Mouse (Mus musculus) kidney, postnatal 4 days (tissue): ENCODE data around the gene Mgat4e.
A peak's percentile ranks its signal among the peaks of the same experiment; 100 is the strongest.

Source experiments
- DNase-seq, 2 experiments: peaks; one replicate each; pipeline ENCODE4 v3.0.0; 2021; ENCODE audit warnings: mixed read lengths in 2 of 2

The Mgat4e gene

GRCm38 (mm10) chr1:134513312-134513860 is 36.1 kb downstream of the Mgat4e start:
- DNase-seq: peak; percentile 56 to 67

GRCm38 (mm10) chr1:134512584-134512983 is 36.9 kb downstream of the Mgat4e start:
- DNase-seq: no peak

DNA sequence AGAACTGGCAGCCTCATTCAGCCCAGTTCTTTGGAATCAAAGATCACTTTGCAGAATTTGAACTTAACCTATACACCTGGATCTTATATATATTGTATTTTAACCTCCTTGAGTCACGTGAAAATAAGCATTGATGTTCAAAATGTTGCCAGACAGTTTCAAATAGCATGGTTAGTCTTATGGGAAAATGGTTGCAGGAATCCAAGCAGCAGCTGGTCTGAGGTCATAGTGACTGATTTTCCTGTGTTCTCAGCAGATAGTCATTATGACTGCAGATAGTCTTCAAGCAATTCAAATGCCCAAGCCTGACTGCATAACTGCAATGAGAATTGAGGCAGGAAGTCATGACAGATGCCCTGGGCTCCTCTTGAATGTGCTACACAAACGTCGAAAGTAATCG is 37.3 kb downstream of the Mgat4e start:
- no peak for DNase-seq

GRCm38 (mm10) chr1:134510018-134510417 is 39.5 kb downstream of the Mgat4e start:
- no peak for DNase-seq

- DNase-seq: no peak
Observed at GRCm38 (mm10) chr1:134506201-134506600, 43.3 kb downstream of the Mgat4e start.

DNA sequence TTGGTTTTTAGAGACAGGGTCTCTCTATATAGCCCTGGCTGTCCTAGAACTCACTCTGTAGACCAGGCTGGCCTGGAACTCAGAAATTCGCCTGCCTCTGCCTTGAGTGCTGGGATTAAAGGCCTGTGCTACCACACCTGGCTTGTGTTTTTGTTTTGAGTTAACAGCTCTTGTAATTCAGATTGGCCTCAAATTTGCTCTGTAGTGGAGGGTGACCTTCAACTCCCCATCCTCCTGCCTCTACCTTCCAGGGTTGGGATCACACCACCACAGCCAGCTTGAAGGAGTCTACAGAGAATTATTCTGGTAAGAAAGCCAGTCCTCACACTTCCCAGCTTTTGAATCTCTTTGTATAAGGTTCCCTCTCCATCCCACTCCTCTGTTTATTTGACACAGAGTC is 48.6 kb downstream of the Mgat4e start:
- DNase-seq: no peak

- no peak for DNase-seq
Observed at GRCm38 (mm10) chr1:134495991-134496390, 53.5 kb downstream of the Mgat4e start.

GRCm38 (mm10) chr1:134495216-134495539 is 54.3 kb downstream of the Mgat4e start:
- DNase-seq: no peak

- peak; percentile 99 to 100 for DNase-seq
Observed at GRCm38 (mm10) chr1:134494428-134495215, 54.9 kb downstream of the Mgat4e start, which contains the start of gene Rabif. TSS of gene Rabif (plus strand) at chr1:134494648.

- DNase-seq: no peak
Observed at GRCm38 (mm10) chr1:134493956-134494355, 55.5 kb downstream of the Mgat4e start.

DNA sequence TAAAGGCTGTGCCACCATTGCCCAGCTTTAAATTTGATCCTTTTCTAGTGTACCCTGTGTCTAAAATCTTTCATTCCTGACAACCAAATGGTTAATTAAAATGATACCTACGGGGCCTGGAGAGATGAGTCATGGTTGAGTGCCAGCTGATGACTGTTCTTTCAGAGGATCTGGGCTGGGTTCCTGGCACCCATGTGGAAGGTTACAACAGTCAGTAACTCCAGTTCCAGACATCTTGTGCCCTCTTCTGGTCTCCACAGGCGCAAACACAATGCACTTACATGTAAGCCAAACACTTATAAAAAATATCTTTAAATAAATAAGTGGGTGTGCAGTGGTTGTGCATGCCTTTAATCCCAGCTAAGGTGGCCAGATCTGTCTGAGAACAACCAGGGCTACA is 56.0 kb downstream of the Mgat4e start:
- DNase-seq: no peak

- no peak for DNase-seq
Observed at GRCm38 (mm10) chr1:134492276-134492675, 57.2 kb downstream of the Mgat4e start.
